In genomic region chr8:104249442-104249996, GRCm38 (mm10) we compare ENCODE assay signal across 1 mouse cellular context.
TF ChIP-seq lines count a peak whose summit lies in the region.

No protein-coding gene starts in this region.

TF ChIP-seq in MEL, 35 proteins besides CTCF, POLR2A, EP300 and RAD21 (continued from another document):
- TF ChIP-seq MXI1 (IDR thresholded peaks at IDR 0.05; ENCODE audit: low read depth, low read length) (no peak; the same call in none of the 2 replicates), ELF1 (IDR thresholded peaks at IDR 0.05; ENCODE audit: low read depth, low read length) (0 out of 2 replicates have a peak, but pooled peaks have one; percentile 11), POLR2AphosphoS2 (IDR thresholded peaks at IDR 0.05; ENCODE audit: low read length) (no peak), ETS1 (IDR thresholded peaks at IDR 0.05; ENCODE audit: low read depth, low read length) (no peak), MEF2A (IDR thresholded peaks at IDR 0.05; ENCODE audit: extremely low read depth, insufficient replicate concordance, low read depth, low read length, poor library complexity, severe bottlenecking) (no peak), NRF1 (IDR thresholded peaks at IDR 0.05; ENCODE audit: insufficient read depth, low read depth, low read length, poor library complexity, severe bottlenecking) (peak; percentile 64), BHLHE40 (IDR thresholded peaks at IDR 0.05; ENCODE audit: borderline replicate concordance, low read depth, low read length) (no peak)
